Mouse (Mus musculus) layer of hippocampus, adult 9-10 months (tissue): ENCODE results near the gene Mier1.

ENCODE experiments used
- DNase-seq: peaks from one replicate; pipeline ENCODE4 v3.0.0; 2022; ENCODE audit warnings: low spot score

Mier1 gene

DNA sequence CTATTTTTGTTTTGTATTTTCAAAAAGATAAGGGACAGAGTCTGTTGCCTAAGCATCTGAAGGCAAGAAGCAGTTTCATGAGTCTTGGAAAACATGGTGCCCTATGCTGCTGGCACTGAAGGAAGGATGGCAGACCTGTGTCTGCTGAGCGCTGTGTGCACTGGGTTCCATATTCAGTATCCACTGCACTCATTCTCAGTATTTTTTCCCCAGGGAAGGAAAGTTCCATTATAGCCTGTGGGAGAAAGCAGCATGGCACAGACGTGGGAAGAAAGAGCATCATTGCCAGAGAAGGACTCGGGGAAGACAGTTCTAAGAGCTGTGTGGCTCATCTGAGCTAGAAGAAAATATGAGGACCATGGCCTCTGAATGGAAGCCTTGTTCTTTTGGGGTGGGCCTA lies 57.1 kb downstream of the Mier1 start:
- DNase-seq, result no peak

DNA sequence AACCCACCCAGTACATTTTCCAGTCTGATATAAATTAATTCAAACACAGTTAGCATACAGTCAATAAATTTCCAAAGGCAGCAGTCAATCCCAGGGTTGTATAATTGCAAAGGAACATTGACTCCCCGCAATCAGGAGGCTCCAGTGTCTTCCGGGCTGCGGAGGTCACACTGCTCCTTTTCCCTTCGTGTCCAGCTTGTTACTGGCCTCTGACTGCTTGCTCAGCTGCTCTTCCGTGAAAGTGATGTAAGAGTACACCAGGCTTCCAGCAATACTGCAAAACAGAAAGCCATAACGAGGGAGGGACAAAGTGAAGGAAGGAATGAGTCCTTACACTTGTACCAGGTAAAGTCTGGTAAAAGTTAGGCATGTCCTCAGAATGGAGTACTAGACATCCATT lies 59.3 kb downstream of the Mier1 start:
- no peak for DNase-seq

DNA sequence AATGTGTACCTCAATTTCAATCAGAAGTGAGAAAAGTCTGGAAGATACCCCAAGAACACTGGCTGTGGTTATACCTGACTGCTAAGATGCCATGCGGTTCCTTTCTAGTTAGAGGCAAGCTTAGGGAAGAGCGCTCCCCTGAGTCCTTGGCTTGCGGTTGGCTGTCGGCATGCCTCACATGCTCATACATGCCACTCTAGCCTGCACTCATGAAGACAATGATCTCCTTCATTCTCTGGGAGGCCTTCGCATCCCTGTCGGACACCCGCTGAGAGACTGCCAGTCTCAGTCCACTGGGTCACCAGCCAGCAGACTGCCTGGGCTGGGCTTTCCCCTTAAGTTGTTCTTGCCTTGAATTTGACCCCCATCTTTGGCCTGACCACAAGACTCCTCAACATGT lies 59.8 kb downstream of the Mier1 start:
- no peak for DNase-seq

DNA sequence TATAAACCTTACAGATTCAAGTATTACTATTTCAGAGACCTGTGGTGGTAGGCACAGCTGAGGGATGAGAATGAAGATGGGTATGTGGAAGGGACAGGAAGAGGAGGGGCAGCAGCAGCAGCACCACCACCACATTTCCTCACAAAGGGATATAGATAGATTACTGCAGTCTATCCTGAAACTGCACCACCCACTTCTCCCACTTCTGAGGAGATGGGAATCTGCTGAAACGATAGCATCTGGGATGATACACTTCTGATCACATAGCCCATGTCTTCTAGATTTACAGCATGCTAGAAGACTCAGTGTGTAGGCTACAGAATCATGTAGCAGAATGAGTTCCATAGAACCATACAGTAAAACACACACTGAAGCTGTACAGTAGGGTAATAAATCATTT lies 63.5 kb downstream of the Mier1 start:
- DNase-seq, result no peak

DNA sequence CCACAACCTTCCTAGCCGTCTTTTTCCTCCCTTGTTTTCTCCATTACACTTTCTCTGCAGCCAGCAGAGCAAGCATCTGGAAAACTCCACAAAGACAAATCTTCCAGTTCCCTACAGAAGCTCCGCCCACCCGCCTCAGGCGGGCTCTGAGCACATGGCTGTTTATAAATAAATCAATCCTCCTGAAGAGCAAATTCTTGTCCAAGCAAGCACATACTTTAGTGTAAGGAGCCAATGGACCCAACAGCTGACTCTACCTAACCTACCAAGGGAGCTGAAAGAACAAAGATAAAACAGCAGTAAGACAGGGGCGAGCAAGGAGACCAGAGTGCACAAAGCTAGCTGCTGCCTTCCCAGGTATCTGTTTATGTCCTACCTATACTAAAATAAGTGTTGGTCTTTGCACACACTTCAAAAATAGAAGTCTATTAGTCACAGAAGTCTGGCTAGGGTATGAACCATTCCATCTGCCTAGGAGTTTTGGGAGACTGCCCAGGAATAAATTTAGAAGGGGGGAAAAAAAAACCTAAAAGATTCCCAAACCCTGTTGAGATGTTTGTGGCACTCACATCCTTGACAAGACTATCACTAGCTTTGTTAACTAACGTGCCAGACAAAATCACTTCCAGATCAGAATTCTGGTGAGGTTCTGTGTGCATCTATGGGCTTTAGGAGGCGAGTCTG lies 64.6 kb downstream of the Mier1 start:
- peak; percentile 22 for DNase-seq

DNA sequence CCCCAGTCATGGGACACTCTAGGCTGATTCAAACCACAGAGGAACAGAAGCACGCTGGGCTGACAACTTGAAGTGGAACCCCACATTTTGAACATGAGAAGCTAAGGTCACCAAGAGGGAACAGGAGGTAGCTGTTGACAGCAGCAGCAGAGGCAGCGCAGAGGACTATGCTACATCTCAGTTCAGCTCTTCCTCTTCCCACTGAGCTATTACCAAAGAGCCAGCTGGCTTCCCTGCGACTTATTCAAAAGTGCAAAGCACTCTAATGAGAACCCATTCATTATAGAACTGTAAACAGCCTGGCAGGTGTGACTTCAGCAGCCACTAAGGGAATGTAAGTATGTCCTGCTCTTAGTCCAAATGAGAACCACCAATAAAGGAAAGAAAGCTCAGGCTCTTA lies 65.4 kb downstream of the Mier1 start:
- DNase-seq, result no peak

DNA sequence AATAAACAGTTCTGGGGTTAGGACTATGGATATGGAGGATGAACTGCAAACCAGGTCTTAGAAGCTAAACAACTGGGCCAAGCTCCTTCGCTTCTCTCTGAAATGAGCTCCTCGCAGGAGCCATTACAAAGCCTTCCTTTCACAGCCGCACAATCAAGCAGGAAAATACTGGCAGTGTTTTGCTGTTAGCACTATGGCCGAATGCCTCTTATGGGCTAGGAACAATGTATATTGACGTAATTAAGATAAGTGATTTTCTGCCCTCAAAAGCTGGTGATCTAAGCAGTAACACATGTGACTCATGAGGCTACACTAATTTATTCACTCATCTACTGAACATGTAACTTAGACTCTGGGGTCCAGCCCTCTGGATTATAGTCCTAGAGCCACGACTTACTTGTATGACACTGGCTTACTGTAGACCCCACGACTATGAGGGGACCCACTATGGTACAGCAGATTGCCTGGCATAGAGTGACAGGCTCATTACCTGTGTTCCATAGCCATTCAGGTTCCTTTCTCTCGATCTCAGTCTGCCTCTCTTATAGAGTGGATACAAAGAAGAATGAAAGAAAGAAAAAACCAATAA lies 66.2 kb downstream of the Mier1 start:
- DNase-seq, result no peak

DNA sequence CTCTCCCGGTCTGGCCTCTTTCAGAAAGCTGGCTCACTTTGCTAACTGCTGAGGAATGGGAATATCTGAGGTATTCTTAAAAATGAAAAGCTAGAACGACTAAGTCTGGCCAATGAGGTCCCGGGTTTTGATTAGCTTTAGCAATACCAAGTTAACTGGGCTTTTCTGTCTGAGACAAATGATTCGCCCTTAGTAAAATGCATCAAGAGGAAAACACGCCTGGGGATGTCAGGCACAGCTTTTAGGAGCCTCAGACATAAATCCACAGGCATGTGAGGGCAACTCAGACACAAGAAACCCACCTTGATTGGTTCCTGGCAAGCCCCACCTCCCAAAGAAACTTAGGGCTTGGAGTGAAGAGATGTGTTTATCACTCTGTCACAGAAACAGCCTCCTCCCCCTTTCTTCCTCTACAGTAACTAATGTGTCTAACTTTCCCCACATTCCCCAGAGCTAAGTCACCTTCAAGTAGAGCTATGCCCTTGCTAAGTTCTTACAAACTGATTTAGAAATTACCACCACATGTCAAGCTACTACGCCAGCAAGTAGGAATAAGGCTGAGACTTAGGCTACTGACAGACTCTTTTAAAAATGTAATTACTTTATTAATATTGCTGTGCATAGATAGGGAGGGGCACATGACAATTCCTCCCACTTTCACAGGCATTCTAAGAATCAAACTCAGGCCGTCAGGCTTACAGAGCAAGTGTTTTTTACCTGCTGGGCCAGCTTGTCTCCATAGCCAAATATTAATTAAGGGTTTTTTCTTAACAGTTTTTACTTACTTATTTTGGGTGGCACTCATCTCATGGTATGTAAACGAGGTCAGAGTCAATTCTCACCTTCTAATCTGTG lies 74.8 kb downstream of the Mier1 start:
- no peak for DNase-seq

DNA sequence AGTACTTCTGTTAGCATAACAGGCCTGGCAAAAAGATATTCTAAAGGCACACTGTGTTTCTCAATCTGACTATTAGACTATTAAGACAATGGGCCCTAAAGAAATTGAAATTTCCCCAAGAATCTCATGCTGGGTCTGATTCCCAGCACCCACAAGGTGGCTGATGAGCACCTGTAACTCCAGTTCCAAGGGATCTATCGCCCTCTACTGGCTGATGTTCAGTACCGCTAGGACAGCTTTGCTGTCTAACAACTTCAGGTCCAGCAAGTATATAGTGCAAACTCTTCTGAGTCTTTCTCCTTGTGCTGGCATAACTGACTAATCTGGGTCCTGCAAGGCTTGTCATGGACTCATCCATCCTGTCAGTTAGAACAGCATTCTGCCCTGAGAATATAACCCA lies 78.2 kb downstream of the Mier1 start:
- no peak for DNase-seq

DNA sequence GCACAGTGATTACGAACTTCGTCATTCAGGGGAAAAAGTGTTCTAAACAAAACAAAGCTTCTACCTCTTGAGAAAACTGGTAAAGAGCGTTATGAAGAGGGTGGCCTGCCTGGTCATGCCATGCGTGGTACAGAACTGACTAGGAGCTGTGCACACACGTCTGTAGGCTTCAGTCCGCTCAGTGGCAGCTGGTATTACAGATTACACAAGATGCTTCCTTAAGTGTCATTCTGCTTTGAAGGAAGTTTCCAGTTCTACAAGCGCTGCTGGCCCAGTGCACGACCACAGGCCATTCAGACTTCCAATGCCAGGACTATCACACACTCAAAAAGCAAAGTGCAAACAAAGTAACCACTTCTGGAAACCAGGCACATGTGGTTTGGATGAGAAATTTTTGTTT lies 83.2 kb downstream of the Mier1 start:
- no peak for DNase-seq

DNA sequence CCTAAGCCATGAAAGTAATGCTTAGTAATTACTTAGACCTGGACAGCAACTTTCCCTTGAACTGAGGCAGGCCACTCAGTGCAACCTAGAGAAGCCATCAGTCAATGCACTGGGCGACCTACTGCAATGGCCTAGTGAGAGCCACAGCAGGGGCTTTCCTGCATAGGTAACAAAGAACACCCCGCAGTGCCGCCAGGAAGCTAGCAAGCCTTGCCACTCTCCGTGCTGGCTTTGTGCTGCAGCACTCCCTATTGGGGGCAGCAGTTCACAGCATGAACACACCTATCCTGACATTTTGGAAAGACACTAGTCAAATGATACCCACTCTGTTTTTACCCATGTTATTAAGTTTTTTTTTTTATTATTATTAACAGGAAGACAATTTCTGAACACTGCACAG lies 84.9 kb downstream of the Mier1 start:
- DNase-seq, result no peak

DNA sequence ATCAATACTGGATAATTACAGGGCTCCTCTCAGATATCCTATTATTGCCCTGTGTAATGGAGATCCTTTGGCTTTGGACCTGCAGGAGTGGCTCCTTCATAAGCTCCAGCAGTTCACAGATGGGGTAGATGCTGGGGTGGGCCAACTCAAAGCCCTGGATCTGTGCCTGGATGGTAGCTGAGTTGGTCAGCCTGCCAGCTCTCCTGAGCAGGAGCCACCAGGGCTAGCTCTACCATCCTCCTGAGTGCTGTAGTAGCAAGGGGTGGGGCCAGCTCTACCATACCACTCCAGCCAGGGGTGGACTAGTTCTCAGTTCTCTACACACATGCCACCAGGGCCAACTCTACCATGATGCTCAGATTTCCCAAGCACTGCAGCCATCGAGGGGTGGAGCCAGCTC lies 85.9 kb downstream of the Mier1 start:
- no peak for DNase-seq

DNA sequence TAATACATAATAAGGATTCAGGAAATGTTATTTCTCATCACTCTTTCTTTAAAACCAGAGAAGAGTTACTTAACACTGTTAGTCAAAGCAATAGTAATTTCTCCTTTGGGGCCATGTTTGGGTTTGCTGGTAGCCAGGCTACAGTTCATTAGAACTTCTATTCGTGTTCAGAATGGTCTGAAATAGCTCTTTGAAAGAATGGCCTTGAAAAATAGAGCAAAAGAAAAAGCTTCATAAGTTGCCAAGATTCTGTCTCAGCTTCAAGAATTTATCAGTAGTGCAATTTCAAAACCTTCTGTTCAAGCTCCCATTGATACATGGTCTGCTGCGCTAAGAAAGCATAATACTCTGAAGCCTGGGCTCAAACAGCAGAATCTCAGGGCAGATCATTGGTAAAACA lies 89.5 kb downstream of the Mier1 start:
- DNase-seq, result no peak

DNA sequence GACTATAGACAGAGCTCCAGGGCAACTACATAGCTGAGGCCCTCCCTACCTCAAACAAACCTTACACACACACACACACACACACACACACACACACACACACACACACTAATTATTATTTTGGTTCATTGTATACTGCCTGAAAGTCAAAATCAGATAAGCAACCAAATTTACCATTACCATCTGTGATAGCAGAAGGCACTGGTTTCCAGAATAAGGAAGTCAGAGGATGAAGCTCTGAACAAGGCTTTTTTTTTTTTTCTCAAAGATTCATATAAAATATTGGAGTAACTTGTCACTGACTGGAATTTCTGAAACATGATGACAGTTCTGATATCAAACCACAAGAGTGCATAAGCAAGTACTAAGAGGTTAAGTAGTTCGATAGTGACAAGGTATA lies 94.4 kb downstream of the Mier1 start:
- no peak for DNase-seq

DNA sequence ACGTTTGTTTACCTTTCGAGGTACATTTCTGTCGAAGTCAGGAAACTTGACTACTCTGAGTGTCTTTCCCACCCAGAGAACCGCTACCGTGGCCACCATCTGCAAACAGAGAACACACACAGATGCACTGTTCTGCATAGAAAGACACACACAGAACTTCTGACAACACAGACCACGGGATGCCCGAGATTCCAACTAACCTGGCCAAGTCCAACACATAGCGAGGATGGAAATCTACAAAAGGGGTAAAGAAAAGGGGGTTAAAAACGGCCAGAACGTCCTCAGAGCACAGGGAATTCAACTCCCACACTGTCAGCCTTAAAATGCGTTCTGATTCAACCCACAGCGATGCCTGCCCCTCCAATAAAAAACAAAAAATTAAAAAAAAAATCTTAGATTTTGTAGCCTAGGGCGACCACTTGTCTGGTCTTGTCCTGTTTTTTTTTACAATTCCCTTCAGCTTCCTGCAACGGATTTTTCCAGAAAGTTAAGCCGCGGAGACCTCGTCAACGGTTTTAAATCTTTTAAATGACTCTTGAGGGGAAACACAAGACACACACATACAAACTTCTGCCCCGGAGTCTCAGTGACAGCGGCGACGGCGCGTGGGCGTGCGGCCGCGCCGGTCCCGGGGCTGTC lies 99.8 kb downstream of the Mier1 start:
- DNase-seq, result no peak

DNA sequence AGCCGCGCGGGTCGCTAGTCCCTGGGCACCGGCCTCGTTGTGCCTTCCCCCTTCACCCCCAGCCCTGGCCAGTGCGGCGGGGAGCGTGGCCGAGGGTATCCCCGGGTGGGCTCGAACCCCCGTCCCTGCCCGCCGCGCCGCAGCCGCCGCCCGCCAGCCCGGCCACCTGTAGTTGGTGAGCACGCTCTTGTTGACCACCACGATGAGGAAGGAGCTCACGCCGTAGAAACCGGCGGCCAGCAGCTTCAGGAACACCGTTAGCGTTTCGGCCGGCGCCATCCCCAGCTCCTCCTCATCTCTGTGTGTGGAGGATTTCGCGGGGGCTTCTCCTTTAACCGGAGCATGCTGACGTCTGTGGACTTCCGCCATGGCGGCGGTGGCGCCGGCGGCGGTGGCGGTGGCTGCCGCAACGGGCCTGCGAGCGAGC lies 100.3 kb downstream of the Mier1 start:
- DNase-seq, result peak; percentile 37
